Mouse (Mus musculus): ENCODE results near the gene Sdccag8. TPM values are rescaled to one million over a fixed set of nuclear protein-coding genes. Genes with fewer than 3 reads are reported as not detected.
A peak's percentile ranks its signal among the peaks of the same experiment; 100 is the strongest.

Gene Sdccag8
- polyA plus RNA-seq, 1 experiment from 2014 or later: 10.4 TPM

GRCm38 (mm10) chr1:176818147-176818546 lies 3.7 kb downstream of the Sdccag8 start:
- Histone ChIP-seq H3K36me3 (no peaks in the 10 kb centered on the region), H3K27ac (0 out of 2 replicates have a peak overlapping the region, but pooled peaks have one; percentile 47), H3K4me3 (no peak overlapping the region), H3K27me3 (ENCODE audit: insufficient read depth, poor library complexity, severe bottlenecking) (no peaks in the 10 kb centered on the region), H3K9me3 (no peaks in the 10 kb centered on the region), H3K4me1 (peaks cover 35% of the 10 kb centered on the region)
- WGBS: 48% methylated on average over 2 of the region's 2 CpGs
- no peak for DNase-seq (ENCODE audit: low spot score)

GRCm38 (mm10) chr1:176818763-176819162 lies 4.3 kb downstream of the Sdccag8 start:
- peaks cover 41% of the 10 kb centered on the region for H3K4me1 ChIP-seq
- H3K9me3 ChIP-seq: no peaks in the 10 kb centered on the region
- H3K4me3 ChIP-seq: no peak overlapping the region
- H3K36me3 ChIP-seq: no peaks in the 10 kb centered on the region
- 56% methylated on average over 6 of the region's 6 CpGs for WGBS
- DNase-seq (ENCODE audit: low spot score): no peak
- 0 out of 2 replicates have a peak overlapping the region, but pooled peaks have one; percentile 47 for H3K27ac ChIP-seq
- H3K27me3 ChIP-seq (ENCODE audit: insufficient read depth, poor library complexity, severe bottlenecking): no peaks in the 10 kb centered on the region

GRCm38 (mm10) chr1:176821929-176822328 lies 7.5 kb downstream of the Sdccag8 start:
- Histone ChIP-seq H3K27ac (peak overlapping the region; percentile 42; the same call in 1 of the 2 replicates), H3K27me3 (ENCODE audit: insufficient read depth, poor library complexity, severe bottlenecking) (no peaks in the 10 kb centered on the region), H3K4me3 (peak overlapping the region; percentile 2; the same call in 1 of the 2 replicates), H3K36me3 (no peaks in the 10 kb centered on the region), H3K9me3 (no peaks in the 10 kb centered on the region), H3K4me1 (peaks cover 54% of the 10 kb centered on the region)
- WGBS: 3% methylated on average over 1 of the region's 1 CpGs
- DNase-seq (ENCODE audit: low spot score): peak; percentile 78

GRCm38 (mm10) chr1:176822949-176823348 lies 8.5 kb downstream of the Sdccag8 start:
- no peaks in the 10 kb centered on the region for H3K9me3 ChIP-seq
- H3K36me3 ChIP-seq: no peaks in the 10 kb centered on the region
- no peak for DNase-seq (ENCODE audit: low spot score)
- WGBS: 50% methylated on average over 4 of the region's 4 CpGs
- H3K27me3 ChIP-seq (ENCODE audit: insufficient read depth, poor library complexity, severe bottlenecking): no peaks in the 10 kb centered on the region
- H3K4me1 ChIP-seq: peaks cover 62% of the 10 kb centered on the region
- no peak overlapping the region for H3K4me3 ChIP-seq
- H3K27ac ChIP-seq: no peak overlapping the region; the same call in 1 of the 2 replicates

- Histone ChIP-seq H3K4me1 (peaks cover 61% of the 10 kb centered on the region), H3K36me3 (0 out of 2 replicates have a peak, but pooled peaks cover 3% of the 10 kb centered on the region), H3K27ac (peak overlapping the region; percentile 77), H3K4me3 (no peak overlapping the region), H3K27me3 (ENCODE audit: insufficient read depth, poor library complexity, severe bottlenecking) (no peaks in the 10 kb centered on the region), H3K9me3 (no peaks in the 10 kb centered on the region)
- 53% methylated on average over 8 of the region's 8 CpGs for WGBS
- DNase-seq (ENCODE audit: low spot score): no peak
Measured at GRCm38 (mm10) chr1:176823889-176824288, 9.4 kb downstream of the Sdccag8 start.

GRCm38 (mm10) chr1:176824611-176825010 lies 10.2 kb downstream of the Sdccag8 start:
- H3K9me3 ChIP-seq: no peaks in the 10 kb centered on the region
- no peak for DNase-seq (ENCODE audit: low spot score)
- H3K27me3 ChIP-seq (ENCODE audit: insufficient read depth, poor library complexity, severe bottlenecking): no peaks in the 10 kb centered on the region
- no peak overlapping the region for H3K4me3 ChIP-seq
- WGBS: 79% methylated on average over 6 of the region's 6 CpGs
- peak overlapping the region; percentile 77; the same call in 1 of the 2 replicates for H3K27ac ChIP-seq
- H3K4me1 ChIP-seq: peaks cover 61% of the 10 kb centered on the region
- 0 out of 2 replicates have a peak, but pooled peaks cover 3% of the 10 kb centered on the region for H3K36me3 ChIP-seq

- Histone ChIP-seq H3K27ac (no peak overlapping the region), H3K9me3 (no peaks in the 10 kb centered on the region), H3K36me3 (0 out of 2 replicates have a peak, but pooled peaks cover 3% of the 10 kb centered on the region), H3K27me3 (ENCODE audit: insufficient read depth, poor library complexity, severe bottlenecking) (no peaks in the 10 kb centered on the region), H3K4me1 (peaks cover 60% of the 10 kb centered on the region), H3K4me3 (no peak overlapping the region)
- no peak for DNase-seq (ENCODE audit: low spot score)
- WGBS: 93% methylated on average over 4 of the region's 4 CpGs
Measured at GRCm38 (mm10) chr1:176825084-176825483, 10.6 kb downstream of the Sdccag8 start.

- H3K4me3 ChIP-seq: no peak overlapping the region
- H3K27me3 ChIP-seq (ENCODE audit: insufficient read depth, poor library complexity, severe bottlenecking): no peaks in the 10 kb centered on the region
- no peak for DNase-seq (ENCODE audit: low spot score)
- H3K9me3 ChIP-seq: no peaks in the 10 kb centered on the region
- peaks cover 49% of the 10 kb centered on the region for H3K4me1 ChIP-seq
- H3K36me3 ChIP-seq: 0 out of 2 replicates have a peak, but pooled peaks cover 3% of the 10 kb centered on the region
- WGBS: 75% methylated on average over 11 of the region's 11 CpGs
- no peak overlapping the region; the same call in 1 of the 2 replicates for H3K27ac ChIP-seq
Measured at GRCm38 (mm10) chr1:176826186-176826585, 11.7 kb downstream of the Sdccag8 start.

GRCm38 (mm10) chr1:176826931-176827330 lies 12.5 kb downstream of the Sdccag8 start:
- Histone ChIP-seq H3K27me3 (ENCODE audit: insufficient read depth, poor library complexity, severe bottlenecking) (no peaks in the 10 kb centered on the region), H3K4me1 (peaks cover 42% of the 10 kb centered on the region), H3K4me3 (no peak overlapping the region), H3K9me3 (no peaks in the 10 kb centered on the region), H3K27ac (peak overlapping the region; percentile 56; the same call in 1 of the 2 replicates), H3K36me3 (0 out of 2 replicates have a peak, but pooled peaks cover 3% of the 10 kb centered on the region)
- DNase-seq (ENCODE audit: low spot score): no peak
- 81% methylated on average over 4 of the region's 4 CpGs for WGBS

- Histone ChIP-seq H3K4me3 (no peak overlapping the region), H3K27me3 (ENCODE audit: insufficient read depth, poor library complexity, severe bottlenecking) (no peaks in the 10 kb centered on the region), H3K9me3 (no peaks in the 10 kb centered on the region), H3K4me1 (peaks cover 38% of the 10 kb centered on the region), H3K36me3 (0 out of 2 replicates have a peak, but pooled peaks cover 3% of the 10 kb centered on the region), H3K27ac (peak overlapping the region; percentile 56)
- 53% methylated on average over 4 of the region's 4 CpGs for WGBS
- DNase-seq (ENCODE audit: low spot score): no peak
Measured at GRCm38 (mm10) chr1:176827365-176827764, 12.9 kb downstream of the Sdccag8 start.

- peaks cover 31% of the 10 kb centered on the region for H3K4me1 ChIP-seq
- DNase-seq (ENCODE audit: low spot score): no peak
- H3K27ac ChIP-seq: no peak overlapping the region
- WGBS: 76% methylated on average over 5 of the region's 5 CpGs
- no peak overlapping the region for H3K4me3 ChIP-seq
- H3K36me3 ChIP-seq: 0 out of 2 replicates have a peak, but pooled peaks cover 3% of the 10 kb centered on the region
- H3K27me3 ChIP-seq (ENCODE audit: insufficient read depth, poor library complexity, severe bottlenecking): no peaks in the 10 kb centered on the region
- H3K9me3 ChIP-seq: no peaks in the 10 kb centered on the region
Measured at GRCm38 (mm10) chr1:176827945-176828485, 13.6 kb downstream of the Sdccag8 start.

- Histone ChIP-seq H3K9me3 (no peaks in the 10 kb centered on the region), H3K4me1 (peaks cover 25% of the 10 kb centered on the region), H3K27ac (no peak overlapping the region), H3K36me3 (0 out of 2 replicates have a peak, but pooled peaks cover 3% of the 10 kb centered on the region), H3K4me3 (no peak overlapping the region), H3K27me3 (ENCODE audit: insufficient read depth, poor library complexity, severe bottlenecking) (no peaks in the 10 kb centered on the region)
- WGBS: 85% methylated on average over 12 of the region's 12 CpGs
- DNase-seq (ENCODE audit: low spot score): no peak
Measured at GRCm38 (mm10) chr1:176828666-176829065, 14.2 kb downstream of the Sdccag8 start.

GRCm38 (mm10) chr1:176832071-176832470 lies 17.6 kb downstream of the Sdccag8 start:
- H3K36me3 ChIP-seq: 0 out of 2 replicates have a peak, but pooled peaks cover 3% of the 10 kb centered on the region
- 79% methylated on average over 2 of the region's 2 CpGs for WGBS
- no peaks in the 10 kb centered on the region for H3K9me3 ChIP-seq
- no peak overlapping the region for H3K4me3 ChIP-seq
- H3K27ac ChIP-seq: no peak overlapping the region
- no peaks in the 10 kb centered on the region for H3K27me3 ChIP-seq (ENCODE audit: insufficient read depth, poor library complexity, severe bottlenecking)
- H3K4me1 ChIP-seq: peaks cover 23% of the 10 kb centered on the region
- DNase-seq (ENCODE audit: low spot score): no peak
